Mouse (Mus musculus): Measurements from ENCODE around the gene Cpsf2.
"Not testable (repeated sequence)": the region's sequence is repeated elsewhere in the genome, so short reads cannot be mapped to it uniquely, and the experiment has no call there.

Gene Cpsf2

DNA sequence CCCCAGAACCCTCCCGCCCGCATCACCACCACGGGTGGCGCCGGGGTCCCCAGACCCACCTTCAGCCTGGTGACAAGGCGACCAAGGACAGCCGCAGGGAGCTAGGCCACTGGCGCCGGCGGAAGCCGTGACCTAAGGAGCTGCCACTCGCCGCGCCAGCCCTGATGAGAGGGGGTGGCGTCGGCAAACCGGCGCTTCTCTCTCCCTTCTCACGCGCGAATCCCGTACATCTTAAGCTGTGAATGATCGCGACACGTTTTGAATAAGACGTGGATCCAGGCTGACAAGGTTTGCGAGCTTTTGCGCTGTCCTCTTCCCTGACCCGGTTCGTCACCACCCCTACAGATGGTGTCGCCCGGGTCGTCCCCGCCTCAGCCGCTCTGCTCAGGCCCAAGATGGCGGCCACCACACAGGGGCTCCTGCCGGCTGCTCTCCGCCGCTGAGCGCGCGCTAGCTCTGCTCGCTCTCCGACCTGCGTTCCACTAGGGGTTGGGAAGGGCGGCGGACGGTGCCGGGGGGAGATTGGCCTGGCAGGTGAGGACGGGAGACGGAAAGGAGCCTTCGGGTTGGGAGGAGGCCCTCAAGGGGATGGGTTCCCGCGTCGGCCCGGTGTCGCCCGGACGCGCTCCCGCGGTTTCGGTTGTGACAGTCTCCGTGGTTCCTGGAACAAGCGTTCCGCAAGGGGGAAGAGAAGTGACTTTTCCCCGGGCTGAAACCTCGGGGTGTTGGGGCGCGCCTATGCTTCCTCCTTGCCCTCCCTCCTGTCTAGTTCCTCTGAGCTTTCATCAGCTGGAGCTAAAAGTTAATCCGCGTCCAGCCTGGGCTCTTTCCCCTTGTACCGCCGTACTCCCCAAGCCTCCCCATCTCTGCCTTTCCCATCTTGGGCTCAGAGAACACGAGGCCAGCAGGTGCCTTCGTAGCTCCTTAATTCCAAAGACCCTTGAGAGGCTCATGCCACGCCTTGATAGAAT is at the start of gene Cpsf2:
Cpsf2 (plus strand) TSS at position 388 of the 971 bp plus-strand sequence.
- DNase-seq: peak; percentile 88 to 94

DNA sequence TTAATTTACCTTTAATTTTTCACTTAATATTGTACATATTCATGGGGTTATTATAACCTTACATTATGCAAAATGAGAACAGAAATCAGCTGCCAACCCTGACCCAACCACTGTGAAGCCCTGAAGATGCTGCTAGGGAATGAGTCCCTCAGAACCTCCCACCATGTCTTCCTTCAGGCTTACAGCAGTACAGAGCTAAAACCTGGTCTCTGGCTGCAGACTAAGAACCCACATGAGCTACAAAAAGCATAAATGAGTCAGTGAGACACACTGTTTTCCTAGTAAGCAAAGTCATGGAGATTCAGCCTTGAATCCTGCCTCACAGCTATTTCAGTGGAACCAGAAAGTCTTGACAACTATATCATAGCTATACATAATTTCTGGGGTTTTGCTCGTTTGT is 47.4 kb upstream of the Cpsf2 start:
- no peak for DNase-seq

- no peak for DNase-seq
Observed at GRCm38 (mm10) chr12:101935223-101935622, 40.6 kb upstream of the Cpsf2 start.

GRCm38 (mm10) chr12:101937572-101937971 is 38.2 kb upstream of the Cpsf2 start:
- DNase-seq: no peak

GRCm38 (mm10) chr12:101947986-101948385 is 27.8 kb upstream of the Cpsf2 start:
- no peak for DNase-seq

DNA sequence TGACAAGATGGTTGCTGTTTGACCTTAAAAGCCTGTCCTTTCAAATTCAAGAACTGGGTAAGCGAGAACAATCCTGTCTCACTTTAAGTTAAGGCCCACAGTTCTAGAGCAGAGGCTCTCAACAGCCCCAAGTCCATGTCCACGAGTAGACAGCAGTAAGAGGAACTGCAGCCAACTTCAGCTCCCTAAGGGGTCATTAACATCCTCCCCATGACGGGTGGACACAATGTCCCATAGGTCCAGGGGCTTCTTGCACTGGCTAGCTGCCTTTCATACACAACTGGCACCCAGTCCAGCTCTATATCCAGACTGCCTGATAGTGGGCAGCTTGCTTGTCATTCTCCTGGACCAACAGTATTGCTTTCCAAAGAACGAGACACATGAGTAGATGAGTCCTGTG is 27.0 kb upstream of the Cpsf2 start:
- DNase-seq: no peak

GRCm38 (mm10) chr12:101955821-101956220 is 20.0 kb upstream of the Cpsf2 start:
- not testable (repeated sequence) for DNase-seq

DNA sequence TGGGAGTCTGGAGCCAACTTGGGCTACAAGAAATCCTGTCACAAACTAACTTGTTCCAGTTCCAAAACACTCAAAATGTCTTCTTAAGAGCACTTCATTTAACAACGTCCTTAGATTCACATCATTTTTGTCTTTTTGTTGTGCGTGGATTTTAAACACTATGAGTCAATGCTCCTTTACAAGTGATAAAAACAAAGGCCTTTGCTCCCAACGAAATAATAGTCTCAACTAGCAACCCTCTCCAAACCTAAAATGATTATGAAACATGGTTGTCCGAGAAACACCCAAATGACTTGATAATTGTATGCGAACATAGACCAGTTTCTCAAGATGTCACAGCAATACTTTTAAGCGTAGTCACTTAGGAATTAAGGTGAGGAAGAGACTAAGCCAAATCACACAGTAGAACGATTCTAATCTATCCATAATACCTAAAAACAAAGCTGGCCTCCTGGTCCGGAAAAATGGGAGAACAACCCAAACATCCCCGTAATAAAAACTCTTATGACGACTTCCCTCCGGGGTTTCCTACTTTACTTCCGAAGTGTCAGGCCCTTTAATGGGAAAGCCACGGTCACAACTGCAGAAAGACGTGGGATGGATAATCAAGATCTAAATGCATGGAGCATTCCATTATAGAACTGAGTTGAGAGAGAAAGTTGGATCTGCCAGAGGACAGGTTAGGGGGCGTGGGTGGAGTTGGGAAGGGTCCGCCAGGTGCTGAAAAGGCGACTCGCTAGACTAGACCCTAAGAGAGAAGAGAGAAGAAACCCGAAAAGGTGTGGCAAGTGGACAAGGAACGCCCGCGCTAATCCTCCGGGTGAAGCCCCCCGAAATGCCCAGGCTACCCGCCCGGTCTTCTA is 18.5 kb upstream of the Cpsf2 start:
- no peak for DNase-seq

DNA sequence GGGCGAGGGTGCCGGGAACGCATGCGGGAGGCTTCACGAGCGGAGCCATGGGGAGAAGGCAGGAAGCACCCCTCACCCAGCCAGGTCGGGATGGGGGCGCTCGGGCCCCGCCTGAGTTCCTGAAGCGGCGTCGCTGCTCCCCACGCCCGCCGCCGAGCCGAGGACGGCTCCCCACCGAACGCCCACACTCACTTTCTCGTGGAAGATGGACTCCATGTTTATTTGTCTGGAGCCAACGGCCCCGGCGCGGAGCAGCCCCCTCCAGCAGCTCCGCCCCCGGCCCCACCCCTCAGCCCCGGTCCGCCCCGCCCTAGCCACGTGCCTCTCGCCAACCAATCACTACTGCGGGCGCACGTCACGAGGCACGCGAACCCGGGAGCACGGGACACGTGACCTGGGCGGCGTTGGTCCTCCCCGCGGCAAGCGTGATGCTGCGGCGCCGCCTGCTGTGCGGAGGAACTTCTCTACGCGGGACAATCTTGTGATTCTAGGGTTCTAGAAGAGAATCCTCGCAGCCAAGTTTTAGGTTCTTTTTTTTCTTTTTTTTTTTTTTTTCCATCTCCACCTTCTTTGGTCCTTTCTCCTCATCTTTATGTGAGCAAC is 17.7 kb upstream of the Cpsf2 start, which contains the start of gene Atxn3:
Atxn3 (minus strand) TSS at position 305 of the 603 bp plus-strand sequence.
- peak; percentile 96 to 99 for DNase-seq

DNA sequence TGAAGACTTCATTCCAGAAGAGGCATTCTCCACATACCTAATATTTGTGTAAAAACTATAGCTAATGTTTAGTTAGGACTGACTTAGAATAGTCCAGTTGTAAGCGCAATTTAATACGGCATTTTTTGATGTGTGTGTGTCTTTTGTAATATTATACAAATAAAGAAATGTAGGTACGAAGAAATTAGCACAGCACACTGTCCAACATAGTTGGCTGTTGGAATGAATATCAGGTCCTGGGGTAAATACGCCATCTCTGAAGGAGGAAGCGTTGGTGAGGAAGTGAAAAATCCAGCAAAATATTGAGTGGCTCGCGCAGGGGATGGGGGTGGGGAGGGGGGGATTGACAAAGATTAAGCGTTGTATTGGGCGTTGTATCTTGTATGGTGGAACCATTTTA is 17.2 kb upstream of the Cpsf2 start:
- DNase-seq: no peak

- DNase-seq: not testable (repeated sequence)
Observed at GRCm38 (mm10) chr12:101958960-101959780, 16.6 kb upstream of the Cpsf2 start.

DNA sequence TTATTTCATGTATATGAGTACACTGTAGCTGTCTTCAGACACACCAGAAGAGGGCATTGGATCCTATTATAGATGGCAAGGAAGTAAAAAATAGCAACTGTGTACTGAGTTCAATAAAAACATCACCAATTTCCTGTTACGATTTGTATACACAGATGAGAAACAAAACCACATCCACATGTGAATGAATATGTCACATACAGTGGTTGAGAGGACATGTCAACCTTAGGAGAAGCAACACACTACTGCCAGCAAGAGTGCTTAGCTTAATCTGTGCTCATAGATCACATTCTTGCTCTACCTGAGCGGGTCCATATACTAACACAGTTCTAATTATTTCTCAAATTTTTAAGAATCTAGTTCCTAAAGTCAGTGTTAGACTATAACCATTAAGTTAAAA is 4.5 kb upstream of the Cpsf2 start:
- no peak for DNase-seq

DNA sequence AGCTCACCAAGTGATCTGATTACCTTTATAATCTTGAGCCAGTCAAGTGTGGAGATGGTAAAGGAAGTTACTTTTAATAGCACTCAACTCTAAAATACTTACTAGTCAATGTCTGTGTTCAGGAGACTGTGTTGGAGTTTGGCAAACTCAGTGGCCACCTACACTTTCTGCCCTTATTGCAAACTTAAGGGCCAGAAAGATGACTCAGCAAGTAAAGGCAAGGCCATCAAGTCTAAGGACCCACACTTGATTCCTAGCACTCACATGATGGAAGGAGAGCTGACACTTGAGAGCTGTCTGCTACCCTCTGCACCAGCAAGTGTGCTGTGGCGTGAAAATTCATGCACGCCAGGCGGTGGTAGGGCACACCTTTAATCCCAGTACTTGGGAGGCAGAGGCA is 3.6 kb upstream of the Cpsf2 start:
- no peak for DNase-seq

DNA sequence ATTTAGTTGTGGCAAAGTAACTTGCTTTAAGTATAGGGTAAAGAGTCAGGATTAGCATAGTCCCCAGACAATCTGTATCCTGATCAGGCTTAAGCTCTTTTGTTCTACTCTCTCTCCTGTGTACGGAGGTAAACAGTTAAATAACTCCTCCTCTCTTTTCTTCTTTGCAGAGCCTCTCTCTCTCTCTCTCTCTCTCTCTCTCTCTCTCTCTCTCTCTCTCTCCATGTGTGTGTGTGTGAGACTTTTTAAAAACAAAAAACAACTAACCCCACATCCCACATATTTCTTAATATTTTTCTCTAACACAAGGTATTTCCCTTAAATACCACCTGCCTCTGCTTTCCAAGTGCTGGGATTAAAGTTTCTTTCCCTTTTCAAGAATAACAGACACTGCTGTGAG is 1.2 kb upstream of the Cpsf2 start:
- DNase-seq: no peak

DNA sequence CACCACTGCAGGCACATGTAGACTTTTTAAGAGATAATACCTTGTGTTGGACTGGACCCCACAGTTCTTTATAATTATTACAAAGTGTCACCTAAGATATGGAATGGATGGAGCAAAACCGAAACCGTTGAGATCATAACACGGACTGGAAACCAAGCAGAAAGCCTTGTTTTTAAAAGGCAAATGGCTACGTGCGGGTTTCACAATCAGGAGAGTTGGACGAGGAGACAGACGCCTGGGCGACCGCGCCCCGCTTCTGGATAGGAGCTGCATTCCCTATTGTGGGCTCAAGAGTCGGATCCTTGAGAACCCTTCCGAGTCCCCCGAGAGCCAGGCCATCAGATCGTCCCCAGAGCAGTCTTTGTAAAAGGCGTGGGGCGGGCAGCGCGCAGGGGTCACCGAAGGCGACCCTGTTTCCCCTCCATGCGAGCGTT is 604 bp upstream of the Cpsf2 start:
- DNase-seq: no peak

DNA sequence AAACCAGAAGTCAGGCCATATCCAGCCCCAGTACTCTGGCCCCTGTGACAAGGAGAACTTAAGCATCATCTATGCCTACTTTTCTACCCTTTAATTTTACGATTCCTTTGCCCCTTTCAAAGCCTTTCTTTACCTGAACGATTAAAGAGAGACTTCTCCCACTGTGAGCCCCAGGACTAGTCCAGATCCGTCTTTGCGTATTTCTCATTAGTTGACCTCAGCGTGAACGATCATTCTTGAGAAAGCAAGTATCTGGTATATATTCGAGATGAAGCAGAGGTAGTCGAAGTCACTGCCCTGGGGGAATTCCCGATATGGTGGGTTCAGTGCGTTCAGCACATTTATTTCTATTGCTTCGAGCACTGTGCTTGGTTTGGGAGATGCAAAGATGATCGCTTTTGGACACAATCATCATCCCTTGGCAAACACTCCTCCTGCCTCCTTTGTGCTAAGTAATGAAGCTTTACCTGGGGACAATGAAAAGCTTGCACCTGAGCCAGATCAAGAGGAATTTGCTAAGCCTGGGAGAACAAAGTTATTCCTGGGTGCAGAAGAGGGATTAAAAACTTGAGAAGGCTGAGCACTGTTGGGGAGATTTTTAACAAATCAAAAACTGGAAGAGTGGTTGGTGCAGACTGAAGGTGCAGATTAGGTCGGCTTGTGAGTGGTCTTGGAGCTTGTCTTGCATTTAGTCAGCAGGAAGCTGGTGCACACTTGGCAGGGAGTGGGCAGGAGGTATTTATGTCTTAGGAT is 1.0 kb downstream of the Cpsf2 start:
- DNase-seq: no peak

DNA sequence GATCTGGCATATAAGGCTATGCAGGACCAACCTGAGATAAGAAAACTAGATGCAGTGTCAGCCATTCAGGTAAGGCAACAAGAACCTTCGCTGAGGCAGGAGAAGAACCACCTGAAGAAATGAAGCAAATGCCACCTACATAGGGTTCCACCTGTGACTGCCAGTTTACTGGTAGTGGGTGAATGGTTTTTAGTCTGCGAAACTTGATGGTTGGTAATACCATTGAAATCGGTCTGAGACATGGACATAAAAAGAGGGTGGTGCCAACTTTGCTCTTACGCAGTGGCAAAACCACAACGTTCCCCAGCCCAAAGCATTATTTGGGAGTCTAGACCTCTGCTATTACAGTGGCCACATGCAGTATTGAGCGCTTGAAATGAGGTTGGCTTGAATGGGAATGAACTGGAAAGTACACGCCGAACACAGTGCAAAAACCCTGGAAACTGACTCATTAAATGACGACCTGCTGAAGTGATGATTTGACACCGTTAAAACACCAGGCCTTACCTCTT is 1.7 kb downstream of the Cpsf2 start:
- no peak for DNase-seq

GRCm38 (mm10) chr12:101978162-101978561 is 2.4 kb downstream of the Cpsf2 start:
- no peak for DNase-seq

GRCm38 (mm10) chr12:101978588-101978987 is 2.8 kb downstream of the Cpsf2 start:
- DNase-seq: no peak

DNA sequence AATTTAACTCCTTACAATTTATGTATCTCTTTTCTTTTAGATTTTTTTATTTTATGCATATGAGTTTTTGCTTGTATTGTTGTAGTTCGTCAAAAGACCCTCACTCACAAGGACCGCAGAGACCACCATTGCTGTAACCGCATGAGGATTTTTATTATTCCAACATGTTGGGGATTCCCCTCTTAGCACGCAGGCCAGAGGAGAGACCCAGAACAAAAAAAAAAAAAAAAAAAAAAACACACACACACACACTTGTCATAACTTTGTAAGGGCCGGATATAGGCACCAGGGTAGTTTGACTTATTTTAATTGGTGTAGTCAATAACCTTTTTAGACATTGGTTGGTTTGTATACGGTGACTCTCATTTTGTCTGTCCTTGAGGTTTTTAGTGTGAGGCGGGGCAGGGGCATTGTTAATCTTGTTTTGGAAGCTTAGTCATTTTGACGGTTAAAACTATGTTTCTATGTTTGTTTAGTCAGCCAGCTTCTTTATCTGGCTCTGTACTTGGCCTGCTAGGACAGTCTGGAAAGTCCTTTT is 3.5 kb downstream of the Cpsf2 start:
- DNase-seq: no peak

DNA sequence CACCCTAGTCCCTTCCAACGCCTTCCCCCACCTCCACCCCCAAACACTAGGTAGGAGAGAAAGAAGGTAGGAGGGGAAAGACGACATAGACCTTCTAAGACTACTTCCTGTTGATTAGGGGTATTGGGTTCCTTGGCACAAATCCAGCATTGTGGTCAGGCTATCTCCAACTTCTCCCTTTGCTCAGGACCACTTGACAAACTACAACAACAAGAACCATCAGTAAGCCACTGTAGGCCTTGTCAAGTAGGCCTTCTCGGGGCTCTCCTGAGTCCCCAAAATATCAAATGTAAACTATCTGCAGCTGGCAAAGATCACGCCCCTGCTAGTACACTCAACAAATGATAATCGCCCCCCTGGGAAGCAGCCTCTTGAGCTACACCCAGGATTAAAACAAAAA is 4.5 kb downstream of the Cpsf2 start:
- no peak for DNase-seq
